Mouse (Mus musculus) kidney, adult 8-10 months (tissue): ENCODE data around the gene Ceacam5.

Experiments
- DNase-seq, 2 experiments: peaks; one replicate each; pipeline ENCODE4 v3.0.0; 2022

Gene Ceacam5

GRCm38 (mm10) chr7:17712938-17713337 is at the start of gene Ceacam5:
TSS of gene Ceacam5 (plus strand) at chr7:17713238.
- no peak for DNase-seq
